Mouse (Mus musculus) neural tube, embryonic 14.5 days (tissue): ENCODE results near the gene Olfr952. TPM values are rescaled to one million over a fixed set of nuclear protein-coding genes. Genes with fewer than 3 reads are reported as not detected.

Source experiments
- ATAC-seq: fragments of 200-750 bp; cut with Nextera tagmentation; 2 replicates; pipeline ENCODE4 v1.8.0; 2017; ENCODE audit warnings: low read depth, mild to moderate bottlenecking, moderate TSS enrichment, moderate library complexity
- H3K27ac ChIP-seq: fragments of 300-500 bp; sonication (generic); 2 replicates; pipeline ENCODE4 v1.5.1; 2014; ENCODE audit warnings: low read depth, mild to moderate bottlenecking, control low read depth, low read length, moderate library complexity, mixed read lengths
- H3K27me3 ChIP-seq: fragments of 300-500 bp; sonication (generic); 2 replicates; pipeline ENCODE4 v1.6.1; 2014; ENCODE audit warnings: low read length; ENCODE audit not compliant: control insufficient read depth, insufficient read depth
- H3K36me3 ChIP-seq: fragments of 300-500 bp; sonication (generic); 2 replicates; pipeline ENCODE4 v1.6.1; 2014; ENCODE audit warnings: low read length, mixed read lengths; ENCODE audit not compliant: control insufficient read depth, insufficient read depth
- H3K4me1 ChIP-seq: fragments of 300-500 bp; sonication (generic); 2 replicates; pipeline ENCODE4 v1.6.1; 2014; ENCODE audit warnings: low read length; ENCODE audit not compliant: control insufficient read depth, insufficient read depth
- H3K4me2 ChIP-seq: fragments of 300-500 bp; sonication (generic); 2 replicates; pipeline ENCODE4 v1.6.1; 2014; ENCODE audit warnings: mild to moderate bottlenecking, low read depth, low read length, control low read depth
- H3K4me3 ChIP-seq: fragments of 300-500 bp; sonication (generic); 2 replicates; pipeline ENCODE4 v1.5.1; 2014; ENCODE audit warnings: low read depth, low read length, control low read depth, mixed read lengths
- H3K9ac ChIP-seq: fragments of 300-500 bp; sonication (generic); replicated peaks from 2 replicates; pipeline ENCODE4 v1.6.1; 2014; ENCODE audit warnings: low read depth, mild to moderate bottlenecking, control low read depth, low read length, mixed read lengths
- H3K9me3 ChIP-seq: fragments of 300-500 bp; sonication (generic); 2 replicates; pipeline ENCODE4 v1.6.1; 2016; ENCODE audit warnings: low read length; ENCODE audit not compliant: control insufficient read depth
- WGBS: fragments of 180-500 bp; shearing (Covaris S2); extraction: QIAGEN DNeasy Blood & Tissue Kit; methylation state at CpG from one replicate; pipeline ENCODE4 v1.1.7; 2014; 5-methylcytosine and 5-hydroxymethylcytosine counted together
- polyA plus RNA-seq: library from polyadenylated mRNA; unstranded; fragments of >200 nt; fragmentation: Nextera tagmentation; extraction: Ambion mirVana; gene quantifications from 2 replicates; pipeline ENCODE4 v1.2.1, GENCODE M21; 2014

Gene Olfr952
- not detected in 2 replicates for polyA plus RNA-seq

DNA sequence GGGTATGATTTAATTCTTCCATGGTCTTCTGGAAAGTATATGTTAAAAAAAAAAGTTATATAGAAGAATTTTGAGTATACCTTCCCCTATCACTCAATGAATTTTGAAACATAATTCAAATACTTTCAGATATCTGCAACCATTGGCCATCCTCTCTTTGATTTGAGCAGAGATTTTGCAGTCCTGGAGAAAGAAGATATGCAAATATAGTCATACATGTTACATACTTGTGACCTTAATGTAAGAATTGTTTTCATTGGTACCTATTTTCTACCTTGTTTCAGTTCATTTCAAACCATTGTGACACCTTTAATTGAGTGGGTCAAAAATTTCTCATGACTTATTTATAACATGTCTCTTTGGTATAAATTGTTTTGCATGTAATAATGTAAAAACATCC is at the start of gene Olfr952:
Olfr952 (minus strand) TSS at position 101 of the 400 bp plus-strand sequence.
- no peak for ATAC-seq
- H3K4me3 ChIP-seq: no peak within 1 kb of the TSS
- no peak within 1 kb of the TSS for H3K4me2 ChIP-seq
- no peak within 1 kb of the TSS for H3K27ac ChIP-seq
- no peaks in the 10 kb centered on the region for H3K4me1 ChIP-seq
- no peak within 1 kb of the TSS for H3K9ac ChIP-seq
- H3K27me3 ChIP-seq: no peaks in the 10 kb centered on the region
- no peaks in the 10 kb centered on the region for H3K36me3 ChIP-seq
- no peaks in the 10 kb centered on the region for H3K9me3 ChIP-seq

GRCm38 (mm10) chr9:39471844-39472243 is 44.9 kb upstream of the Olfr952 start, which contains the start of gene Olfr955:
Gene Olfr955, minus strand, starts transcription at chr9:39471944.
- WGBS: 52% methylated on average over 1 of the region's 1 CpGs
- Histone ChIP-seq H3K9me3 (no peaks in the 10 kb centered on the region), H3K36me3 (no peaks in the 10 kb centered on the region), H3K4me1 (no peaks in the 10 kb centered on the region), H3K27me3 (no peaks in the 10 kb centered on the region), H3K9ac (no peak within 1 kb of the TSS), H3K27ac (no peak within 1 kb of the TSS), H3K4me2 (no peak within 1 kb of the TSS), H3K4me3 (no peak within 1 kb of the TSS)
- ATAC-seq: no peak

DNA sequence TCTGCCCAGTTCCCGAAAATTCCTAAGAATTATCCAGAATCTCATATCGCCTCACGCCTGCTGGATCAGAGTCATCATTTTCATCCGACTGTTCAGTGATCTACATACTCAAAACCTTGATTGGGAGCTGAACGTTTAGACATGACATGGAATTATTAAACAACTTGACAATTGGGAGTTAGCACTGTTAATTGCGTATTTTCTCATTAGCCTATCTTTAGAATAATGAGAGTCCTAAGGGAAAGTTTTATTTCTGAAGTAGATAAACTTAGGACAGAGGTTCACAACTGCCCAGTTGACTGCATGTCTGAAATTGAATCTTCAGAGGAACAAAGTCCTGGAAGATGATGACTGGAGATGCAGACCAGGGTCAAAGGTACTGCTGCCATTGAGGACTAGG is 29.5 kb upstream of the Olfr952 start, which contains the start of gene Olfr954:
Olfr954 (plus strand) TSS at position 301 of the 400 bp plus-strand sequence.
- Histone ChIP-seq H3K4me1 (no peaks in the 10 kb centered on the region), H3K27me3 (no peaks in the 10 kb centered on the region), H3K4me2 (no peak within 1 kb of the TSS), H3K36me3 (no peaks in the 10 kb centered on the region), H3K4me3 (no peak within 1 kb of the TSS), H3K27ac (no peak within 1 kb of the TSS), H3K9ac (no peak within 1 kb of the TSS), H3K9me3 (no peaks in the 10 kb centered on the region)
- ATAC-seq: no peak
- 87% methylated on average over 6 of the region's 6 CpGs for WGBS

- no peaks in the 10 kb centered on the region for H3K36me3 ChIP-seq
- H3K4me1 ChIP-seq: no peaks in the 10 kb centered on the region
- H3K9me3 ChIP-seq: no peaks in the 10 kb centered on the region
- H3K27ac ChIP-seq: no peak within 1 kb of the TSS
- no peak for ATAC-seq
- no peak within 1 kb of the TSS for H3K4me3 ChIP-seq
- 94% methylated on average over 2 of the region's 2 CpGs for WGBS
- H3K9ac ChIP-seq: no peak within 1 kb of the TSS
- no peaks in the 10 kb centered on the region for H3K27me3 ChIP-seq
- H3K4me2 ChIP-seq: no peak within 1 kb of the TSS
Measured at GRCm38 (mm10) chr9:39387110-39387509, 39.8 kb downstream of the Olfr952 start, which contains the start of gene Olfr951. Gene Olfr951, plus strand, starts transcription at chr9:39387410.

Other genes starting within 250 kb of the Olfr952 start
- not detected in 2 replicates for gene Olfr944, start 225.2 kb downstream of the Olfr952 start, polyA plus RNA-seq
- not detected in 2 replicates for gene Olfr1537, start 177.2 kb downstream of the Olfr952 start, polyA plus RNA-seq
- gene Olfr945, start 150.3 kb downstream of the Olfr952 start, polyA plus RNA-seq: not detected in 2 replicates
- not detected in 2 replicates for gene Olfr948, start 101.1 kb downstream of the Olfr952 start, polyA plus RNA-seq
- gene Olfr951, start 39.7 kb downstream of the Olfr952 start, polyA plus RNA-seq: not detected in 2 replicates
- gene Olfr954, start 29.6 kb upstream of the Olfr952 start, polyA plus RNA-seq: not detected in 2 replicates
- not detected in 2 replicates for gene Olfr955, start 44.8 kb upstream of the Olfr952 start, polyA plus RNA-seq
- not detected in 2 replicates for gene Olfr44, start 66.8 kb upstream of the Olfr952 start, polyA plus RNA-seq
- not detected in 2 replicates for gene Olfr957, start 88.7 kb upstream of the Olfr952 start, polyA plus RNA-seq
- not detected in 2 replicates for gene Olfr958, start 126.9 kb upstream of the Olfr952 start, polyA plus RNA-seq
- gene Olfr959, start 148.4 kb upstream of the Olfr952 start, polyA plus RNA-seq: not detected in 2 replicates
- 141 and 199 TPM in 2 replicates for gene AW551984, start 177.3 kb upstream of the Olfr952 start, polyA plus RNA-seq
- gene Olfr148, start 183.5 kb upstream of the Olfr952 start, polyA plus RNA-seq: not detected in 2 replicates
- not detected in 2 replicates for gene Olfr960, start 194.2 kb upstream of the Olfr952 start, polyA plus RNA-seq
- gene Olfr961, start 217.9 kb upstream of the Olfr952 start, polyA plus RNA-seq: not detected in 2 replicates
- gene Olfr963, start 240.1 kb upstream of the Olfr952 start, polyA plus RNA-seq: not detected in 2 replicates